Mouse (Mus musculus): Measurements from ENCODE around the gene Abcc4. TPM values are rescaled to one million over a fixed set of nuclear protein-coding genes. Genes with fewer than 3 reads are reported as not detected.

The Abcc4 gene
- polyA plus RNA-seq, 1 experiment from 2014 or later: 2.0 TPM

DNA sequence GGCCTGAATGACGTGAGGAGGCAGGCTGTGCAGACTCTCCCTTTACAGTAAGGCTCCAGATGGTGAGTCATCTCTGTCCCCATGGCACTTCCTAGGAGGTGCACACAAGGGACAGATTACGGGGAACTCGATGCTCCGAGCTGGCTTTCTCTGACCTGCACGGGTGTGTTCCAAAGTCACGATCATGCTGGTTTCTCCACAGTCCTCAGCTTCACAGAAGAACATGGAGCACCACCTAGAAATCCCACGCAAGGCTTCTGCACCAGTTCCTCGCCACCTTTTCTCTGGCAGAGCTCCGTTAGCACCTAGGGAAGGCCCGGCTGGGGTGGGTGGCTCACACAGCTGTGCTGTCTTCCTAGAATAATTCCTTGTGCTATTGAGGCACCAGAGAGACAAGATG is 43.9 kb downstream of the Abcc4 start:
- H3K4me3 ChIP-seq (ENCODE audit: low read depth, low read length): no peak overlapping the region
- H3K4me2 ChIP-seq (ENCODE audit: low read depth, low read length): no peak overlapping the region
- ATAC-seq (ENCODE audit: low read depth): no peak
- H3K9ac ChIP-seq (replicated peaks; ENCODE audit: low read depth, low read length): no peak overlapping the region
- no peaks in the 10 kb centered on the region for H3K4me1 ChIP-seq (ENCODE audit: control insufficient read depth, insufficient read depth, low read length)
- H3K36me3 ChIP-seq (ENCODE audit: control insufficient read depth, insufficient read depth, low read length): no peaks in the 10 kb centered on the region
- WGBS: 75% methylated on average over 10 of the region's 10 CpGs
- H3K27me3 ChIP-seq (ENCODE audit: control insufficient read depth, insufficient read depth, low read length): no peaks in the 10 kb centered on the region
- no peak overlapping the region for H3K27ac ChIP-seq (ENCODE audit: low read depth, low read length)
- no peaks in the 10 kb centered on the region for H3K9me3 ChIP-seq (ENCODE audit: control insufficient read depth, low read length)

DNA sequence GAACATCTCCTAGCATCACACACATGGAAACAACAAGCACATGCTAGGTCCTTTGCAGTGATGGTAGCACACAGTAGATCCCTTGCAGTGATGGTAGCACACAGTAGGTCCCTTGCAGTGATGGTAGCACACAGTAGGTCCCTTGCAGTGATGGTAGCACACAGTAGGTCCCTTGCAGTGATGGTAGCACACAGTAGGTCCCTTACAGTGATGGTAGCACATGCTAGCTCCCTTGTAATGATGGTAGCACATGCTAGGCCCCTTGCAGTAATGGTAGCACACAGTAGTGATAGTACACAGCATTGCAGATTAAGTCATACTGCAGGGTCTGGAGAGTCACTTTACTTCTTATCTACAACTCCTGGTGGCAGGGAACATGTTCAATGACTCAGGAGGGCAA is 46.8 kb downstream of the Abcc4 start:
- no peaks in the 10 kb centered on the region for H3K27me3 ChIP-seq (ENCODE audit: control insufficient read depth, insufficient read depth, low read length)
- H3K4me1 ChIP-seq (ENCODE audit: control insufficient read depth, insufficient read depth, low read length): no peaks in the 10 kb centered on the region
- no peaks in the 10 kb centered on the region for H3K9me3 ChIP-seq (ENCODE audit: control insufficient read depth, low read length)
- H3K9ac ChIP-seq (replicated peaks; ENCODE audit: low read depth, low read length): no peak overlapping the region
- no peak overlapping the region for H3K4me3 ChIP-seq (ENCODE audit: low read depth, low read length)
- H3K27ac ChIP-seq (ENCODE audit: low read depth, low read length): no peak overlapping the region
- no peak overlapping the region for H3K4me2 ChIP-seq (ENCODE audit: low read depth, low read length)
- no peaks in the 10 kb centered on the region for H3K36me3 ChIP-seq (ENCODE audit: control insufficient read depth, insufficient read depth, low read length)
- no peak for ATAC-seq (ENCODE audit: low read depth)

DNA sequence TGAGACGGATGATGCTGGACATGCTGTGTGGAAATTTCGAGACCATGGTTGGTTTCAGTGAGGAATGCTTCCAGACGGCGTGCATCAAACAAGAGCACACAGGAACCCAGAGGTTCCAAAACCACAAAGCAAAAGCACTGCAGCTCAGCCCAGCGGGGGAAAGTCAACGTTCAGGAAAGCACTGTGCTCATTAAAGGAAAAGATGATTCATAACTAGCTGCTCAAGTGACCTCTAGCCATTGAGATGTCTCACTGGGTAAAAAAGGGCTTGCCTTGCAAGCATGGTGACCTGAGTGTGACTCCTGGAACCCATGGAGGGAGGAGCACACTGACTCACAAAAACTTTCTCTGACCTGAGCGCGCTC is 47.7 kb downstream of the Abcc4 start:
- Histone ChIP-seq H3K9me3 (ENCODE audit: control insufficient read depth, low read length) (no peaks in the 10 kb centered on the region), H3K9ac (replicated peaks; ENCODE audit: low read depth, low read length) (no peak overlapping the region), H3K4me2 (ENCODE audit: low read depth, low read length) (no peak overlapping the region), H3K4me1 (ENCODE audit: control insufficient read depth, insufficient read depth, low read length) (no peaks in the 10 kb centered on the region), H3K27ac (ENCODE audit: low read depth, low read length) (no peak overlapping the region), H3K27me3 (ENCODE audit: control insufficient read depth, insufficient read depth, low read length) (no peaks in the 10 kb centered on the region), H3K4me3 (ENCODE audit: low read depth, low read length) (no peak overlapping the region), H3K36me3 (ENCODE audit: control insufficient read depth, insufficient read depth, low read length) (no peaks in the 10 kb centered on the region)
- 77% methylated on average over 8 of the region's 8 CpGs for WGBS
- no peak for ATAC-seq (ENCODE audit: low read depth)

DNA sequence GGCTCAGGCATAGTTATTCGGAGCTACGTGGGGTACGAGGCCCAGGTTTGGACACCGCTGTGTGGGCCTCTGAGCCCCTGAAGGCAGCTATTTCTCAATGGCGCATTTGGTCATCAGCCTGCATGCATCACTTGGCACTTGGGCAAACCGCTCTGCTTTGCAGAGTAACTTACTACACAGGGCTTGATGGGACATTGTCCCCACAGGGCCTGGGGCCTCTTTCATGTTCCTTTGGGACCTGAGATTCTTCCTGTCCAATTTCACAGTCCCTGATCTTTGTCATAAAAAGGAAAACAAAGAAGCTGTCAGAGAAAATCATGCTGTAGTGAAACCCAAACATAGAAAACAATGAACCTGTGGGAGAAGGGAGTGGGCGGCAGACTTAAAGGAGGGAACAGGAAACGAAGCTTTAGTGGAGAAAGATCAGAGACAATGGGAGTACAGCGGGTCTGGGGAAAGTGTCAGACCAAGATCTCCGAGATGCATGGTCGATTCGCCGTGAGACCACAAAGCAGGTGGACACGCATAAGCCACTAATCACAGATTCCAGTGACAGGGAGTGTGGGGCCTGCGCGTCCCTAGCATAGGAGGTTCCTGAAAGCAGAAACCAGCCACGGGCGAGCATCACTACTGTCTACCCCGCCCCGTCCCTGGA is 48.2 kb downstream of the Abcc4 start:
- H3K36me3 ChIP-seq (ENCODE audit: control insufficient read depth, insufficient read depth, low read length): no peaks in the 10 kb centered on the region
- no peak overlapping the region for H3K4me3 ChIP-seq (ENCODE audit: low read depth, low read length)
- no peaks in the 10 kb centered on the region for H3K4me1 ChIP-seq (ENCODE audit: control insufficient read depth, insufficient read depth, low read length)
- 57% methylated on average over 20 of the region's 20 CpGs for WGBS
- no peaks in the 10 kb centered on the region for H3K9me3 ChIP-seq (ENCODE audit: control insufficient read depth, low read length)
- no peak overlapping the region for H3K4me2 ChIP-seq (ENCODE audit: low read depth, low read length)
- H3K27me3 ChIP-seq (ENCODE audit: control insufficient read depth, insufficient read depth, low read length): no peaks in the 10 kb centered on the region
- no peak overlapping the region for H3K9ac ChIP-seq (replicated peaks; ENCODE audit: low read depth, low read length)
- ATAC-seq (ENCODE audit: low read depth): no peak
- no peak overlapping the region for H3K27ac ChIP-seq (ENCODE audit: low read depth, low read length)

DNA sequence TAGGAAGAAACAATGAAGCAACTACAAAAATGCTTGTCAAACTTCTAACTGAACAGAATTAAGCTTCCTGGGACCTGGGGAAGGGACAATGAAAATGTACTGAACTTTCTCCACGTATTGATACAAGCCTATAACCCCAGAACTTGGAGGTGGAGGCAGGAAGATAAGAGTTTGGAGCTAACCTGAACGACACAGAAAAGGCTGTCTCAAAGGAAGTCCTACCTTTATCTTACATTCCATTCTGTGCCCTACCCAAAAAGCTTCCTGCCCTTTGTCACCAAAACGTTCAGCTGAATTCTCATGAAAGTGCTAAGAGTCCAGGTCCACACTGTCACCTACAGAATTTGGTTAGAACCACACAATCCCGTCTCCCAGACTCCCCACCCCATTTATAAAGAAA is 48.8 kb downstream of the Abcc4 start:
- H3K9me3 ChIP-seq (ENCODE audit: control insufficient read depth, low read length): no peaks in the 10 kb centered on the region
- no peaks in the 10 kb centered on the region for H3K27me3 ChIP-seq (ENCODE audit: control insufficient read depth, insufficient read depth, low read length)
- no peak for ATAC-seq (ENCODE audit: low read depth)
- WGBS: 85% methylated on average over 4 of the region's 4 CpGs
- no peak overlapping the region for H3K9ac ChIP-seq (replicated peaks; ENCODE audit: low read depth, low read length)
- H3K4me3 ChIP-seq (ENCODE audit: low read depth, low read length): no peak overlapping the region
- H3K4me2 ChIP-seq (ENCODE audit: low read depth, low read length): no peak overlapping the region
- H3K4me1 ChIP-seq (ENCODE audit: control insufficient read depth, insufficient read depth, low read length): no peaks in the 10 kb centered on the region
- H3K36me3 ChIP-seq (ENCODE audit: control insufficient read depth, insufficient read depth, low read length): no peaks in the 10 kb centered on the region
- H3K27ac ChIP-seq (ENCODE audit: low read depth, low read length): no peak overlapping the region

- H3K9me3 ChIP-seq (ENCODE audit: control insufficient read depth, low read length): no peaks in the 10 kb centered on the region
- no peak overlapping the region for H3K4me2 ChIP-seq (ENCODE audit: low read depth, low read length)
- no peaks in the 10 kb centered on the region for H3K27me3 ChIP-seq (ENCODE audit: control insufficient read depth, insufficient read depth, low read length)
- H3K4me3 ChIP-seq (ENCODE audit: low read depth, low read length): no peak overlapping the region
- no peaks in the 10 kb centered on the region for H3K36me3 ChIP-seq (ENCODE audit: control insufficient read depth, insufficient read depth, low read length)
- WGBS: 82% methylated on average over 7 of the region's 7 CpGs
- no peak for ATAC-seq (ENCODE audit: low read depth)
- no peaks in the 10 kb centered on the region for H3K4me1 ChIP-seq (ENCODE audit: control insufficient read depth, insufficient read depth, low read length)
- no peak overlapping the region for H3K27ac ChIP-seq (ENCODE audit: low read depth, low read length)
- no peak overlapping the region for H3K9ac ChIP-seq (replicated peaks; ENCODE audit: low read depth, low read length)
These were observed 50.0 kb downstream of the Abcc4 start for GRCm38 (mm10) chr14:118656036-118656435.

GRCm38 (mm10) chr14:118654903-118655302 is 51.1 kb downstream of the Abcc4 start:
- H3K4me2 ChIP-seq (ENCODE audit: low read depth, low read length): no peak overlapping the region
- WGBS: 64% methylated on average over 2 of the region's 2 CpGs
- no peaks in the 10 kb centered on the region for H3K36me3 ChIP-seq (ENCODE audit: control insufficient read depth, insufficient read depth, low read length)
- no peak for ATAC-seq (ENCODE audit: low read depth)
- no peak overlapping the region for H3K4me3 ChIP-seq (ENCODE audit: low read depth, low read length)
- H3K27ac ChIP-seq (ENCODE audit: low read depth, low read length): no peak overlapping the region
- H3K27me3 ChIP-seq (ENCODE audit: control insufficient read depth, insufficient read depth, low read length): no peaks in the 10 kb centered on the region
- H3K9ac ChIP-seq (replicated peaks; ENCODE audit: low read depth, low read length): no peak overlapping the region
- no peaks in the 10 kb centered on the region for H3K4me1 ChIP-seq (ENCODE audit: control insufficient read depth, insufficient read depth, low read length)
- H3K9me3 ChIP-seq (ENCODE audit: control insufficient read depth, low read length): no peaks in the 10 kb centered on the region

DNA sequence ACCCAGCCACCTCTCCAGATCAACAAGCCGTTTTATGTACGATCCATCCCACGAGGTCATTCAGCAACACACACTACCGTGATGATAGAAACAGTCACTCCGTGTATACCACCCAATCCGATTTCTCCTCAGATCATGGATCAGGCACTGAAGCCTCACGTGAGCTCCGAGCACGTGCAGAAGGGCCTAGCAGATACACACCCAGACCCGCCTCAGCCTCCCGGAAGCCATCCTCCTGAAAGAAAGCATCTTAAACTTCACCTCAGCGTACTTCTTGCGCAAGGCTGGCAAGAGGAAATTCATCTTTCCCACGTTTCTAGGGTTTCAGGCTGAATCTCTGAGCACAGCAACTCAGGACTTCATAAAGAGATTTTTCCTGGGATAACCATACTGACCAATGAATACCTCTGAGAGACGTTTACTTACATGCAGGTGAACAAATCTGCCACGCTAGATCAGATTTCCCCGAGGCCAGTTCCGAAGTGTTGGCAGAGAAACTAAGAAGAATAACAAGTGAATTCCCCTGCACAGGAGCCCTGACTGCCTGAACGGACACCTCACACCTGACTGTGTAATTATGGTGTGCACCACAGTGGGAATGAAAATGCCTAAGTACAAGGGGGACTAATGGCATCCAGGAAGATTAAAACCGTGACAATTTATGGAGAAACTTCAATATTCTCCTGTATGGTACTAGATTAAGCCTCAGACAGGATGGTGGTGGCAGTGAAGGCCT is 54.1 kb downstream of the Abcc4 start:
- 90% methylated on average over 20 of the region's 20 CpGs for WGBS
- H3K27ac ChIP-seq (ENCODE audit: low read depth, low read length): no peak overlapping the region
- no peak overlapping the region for H3K9ac ChIP-seq (replicated peaks; ENCODE audit: low read depth, low read length)
- H3K27me3 ChIP-seq (ENCODE audit: control insufficient read depth, insufficient read depth, low read length): no peaks in the 10 kb centered on the region
- H3K4me2 ChIP-seq (ENCODE audit: low read depth, low read length): no peak overlapping the region
- H3K4me3 ChIP-seq (ENCODE audit: low read depth, low read length): no peak overlapping the region
- no peak for ATAC-seq (ENCODE audit: low read depth)
- no peaks in the 10 kb centered on the region for H3K9me3 ChIP-seq (ENCODE audit: control insufficient read depth, low read length)
- H3K36me3 ChIP-seq (ENCODE audit: control insufficient read depth, insufficient read depth, low read length): no peaks in the 10 kb centered on the region
- H3K4me1 ChIP-seq (ENCODE audit: control insufficient read depth, insufficient read depth, low read length): no peaks in the 10 kb centered on the region

DNA sequence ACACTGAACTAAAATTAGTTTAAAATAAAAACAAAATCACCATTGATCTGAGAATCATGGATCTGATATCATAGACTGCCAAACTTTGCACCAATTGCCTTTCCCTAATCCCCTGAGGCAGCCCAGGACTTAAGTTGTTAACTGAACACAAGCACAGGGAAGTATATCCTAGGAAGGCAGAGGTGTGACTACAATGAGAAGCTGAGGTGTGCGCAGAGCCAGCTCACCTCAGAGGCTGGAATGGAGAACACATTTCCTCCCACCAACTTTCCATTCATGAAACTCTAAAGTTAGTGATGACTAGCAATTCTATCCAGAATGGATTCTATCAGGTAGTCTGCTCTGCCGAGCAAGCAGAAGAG is 56.1 kb downstream of the Abcc4 start:
- no peak overlapping the region for H3K4me2 ChIP-seq (ENCODE audit: low read depth, low read length)
- no peak overlapping the region for H3K4me3 ChIP-seq (ENCODE audit: low read depth, low read length)
- no peaks in the 10 kb centered on the region for H3K9me3 ChIP-seq (ENCODE audit: control insufficient read depth, low read length)
- WGBS: 90% methylated on average over 2 of the region's 2 CpGs
- no peaks in the 10 kb centered on the region for H3K27me3 ChIP-seq (ENCODE audit: control insufficient read depth, insufficient read depth, low read length)
- no peak overlapping the region for H3K9ac ChIP-seq (replicated peaks; ENCODE audit: low read depth, low read length)
- no peaks in the 10 kb centered on the region for H3K36me3 ChIP-seq (ENCODE audit: control insufficient read depth, insufficient read depth, low read length)
- H3K4me1 ChIP-seq (ENCODE audit: control insufficient read depth, insufficient read depth, low read length): no peaks in the 10 kb centered on the region
- no peak overlapping the region for H3K27ac ChIP-seq (ENCODE audit: low read depth, low read length)
- ATAC-seq (ENCODE audit: low read depth): no peak
